Mouse (Mus musculus) stomach, embryonic 16.5 days (tissue): ENCODE measurements around the gene Aff3. TPM values are rescaled to one million over a fixed set of nuclear protein-coding genes. Genes with fewer than 3 reads are reported as not detected.

Experiments
- ATAC-seq: fragments of 200-750 bp; cut with Nextera tagmentation; 2 replicates; pipeline ENCODE4 v1.8.0; 2017; ENCODE audit warnings: moderate number of reproducible peaks, moderate TSS enrichment; ENCODE audit not compliant: insufficient read depth, low FRiP score
- H3K27ac ChIP-seq: fragments of 300-500 bp; sonication (generic); 2 replicates; pipeline ENCODE4 v1.5.1; 2014; ENCODE audit warnings: low read length
- H3K27me3 ChIP-seq: fragments of 300-500 bp; sonication (generic); 2 replicates; pipeline ENCODE4 v1.6.1; 2014; ENCODE audit warnings: low read length, control low read depth, mixed read lengths; ENCODE audit not compliant: control insufficient read depth, insufficient read depth
- H3K36me3 ChIP-seq: fragments of 300-500 bp; sonication (generic); 2 replicates; pipeline ENCODE4 v1.6.1; 2014; ENCODE audit warnings: low read length; ENCODE audit not compliant: control insufficient read depth, insufficient read depth
- H3K4me1 ChIP-seq: fragments of 300-500 bp; sonication (generic); 2 replicates; pipeline ENCODE4 v1.6.1; 2014; ENCODE audit warnings: low read length, control low read depth, mixed read lengths; ENCODE audit not compliant: control insufficient read depth, insufficient read depth
- H3K4me2 ChIP-seq: fragments of 300-500 bp; sonication (generic); 2 replicates; pipeline ENCODE4 v1.6.1; 2014; ENCODE audit warnings: low read depth, low read length, mixed read lengths
- H3K4me3 ChIP-seq: fragments of 300-500 bp; sonication (generic); replicated peaks from 2 replicates; pipeline ENCODE4 v1.5.1; 2014; ENCODE audit warnings: mild to moderate bottlenecking, low read length
- H3K9ac ChIP-seq: fragments of 300-500 bp; sonication (generic); 2 replicates; pipeline ENCODE4 v1.6.1; 2014; ENCODE audit warnings: low read length
- H3K9me3 ChIP-seq: fragments of 300-500 bp; sonication (generic); replicated peaks from 2 replicates; pipeline ENCODE4 v1.6.1; 2016; ENCODE audit warnings: low read length, control low read depth; ENCODE audit not compliant: control insufficient read depth
- WGBS: fragments of 180-500 bp; shearing (Covaris S2); extraction: QIAGEN DNeasy Blood & Tissue Kit; methylation state at CpG from one replicate; pipeline ENCODE4 v1.1.7; 2014; 5-methylcytosine and 5-hydroxymethylcytosine counted together
- polyA plus RNA-seq: library from polyadenylated mRNA; unstranded; fragments of >200 nt; fragmentation: Nextera tagmentation; extraction: Ambion mirVana; gene quantifications from 2 replicates; pipeline ENCODE4 v1.2.1, GENCODE M21; 2015

The Aff3 gene
- polyA plus RNA-seq, 1 experiment from 2014 or later = 3.0 TPM

DNA sequence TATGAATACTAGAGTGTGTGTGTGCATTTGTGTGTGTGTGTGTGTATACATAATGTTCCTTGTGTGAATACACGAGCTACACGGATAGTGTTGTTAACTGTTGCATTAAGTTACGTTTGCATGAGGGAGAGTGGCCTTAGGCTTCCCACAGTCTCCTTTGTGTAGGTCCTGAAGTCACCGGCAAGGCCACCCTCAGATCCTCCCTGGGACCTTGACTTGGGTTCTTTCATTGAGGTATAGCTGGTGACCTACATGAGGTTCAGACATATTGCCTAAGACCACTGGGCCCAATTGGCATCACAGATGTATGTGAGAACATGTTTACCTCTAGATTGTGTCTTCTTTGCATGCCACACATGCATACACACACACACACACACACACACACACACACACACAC is 494 bp downstream of the Aff3 start:
- Histone ChIP-seq H3K36me3 (no peaks in the 10 kb centered on the region), H3K4me3 (no peak overlapping the region), H3K27me3 (no peaks in the 10 kb centered on the region), H3K4me2 (no peak overlapping the region), H3K9ac (no peak overlapping the region), H3K9me3 (no peaks in the 10 kb centered on the region), H3K4me1 (peaks cover 5% of the 10 kb centered on the region; the same call in 1 of the 2 replicates), H3K27ac (no peak overlapping the region)
- no peak for ATAC-seq
- WGBS = 90% methylated on average over 4 of the region's 4 CpGs

DNA sequence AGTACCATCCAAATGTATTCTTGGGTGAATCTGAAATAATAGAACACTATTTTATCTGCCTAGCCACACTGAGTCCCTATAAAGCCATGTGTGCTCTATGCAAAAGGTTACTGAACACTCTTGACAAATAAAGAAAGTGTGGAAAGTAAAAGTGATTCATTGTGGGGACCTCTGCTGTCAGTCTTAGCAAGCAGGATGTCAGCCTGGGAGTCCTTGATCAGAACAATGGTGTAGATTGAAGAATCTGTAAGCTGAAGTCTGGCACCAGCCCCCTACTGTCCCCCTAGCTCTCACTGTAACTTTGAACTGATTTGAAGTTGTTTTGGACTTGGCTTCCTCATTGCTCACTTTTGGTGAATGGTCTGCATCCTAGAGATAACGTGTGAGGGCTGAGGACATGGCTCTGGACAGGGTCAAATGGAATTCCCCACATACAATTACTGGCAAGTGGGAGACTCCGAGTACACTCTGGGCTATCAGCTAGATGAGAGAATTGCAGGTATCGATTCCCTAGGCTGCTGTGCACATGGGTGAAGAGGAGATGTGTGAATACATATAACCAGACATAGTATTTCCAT is 2.0 kb downstream of the Aff3 start:
- H3K4me3 ChIP-seq = no peak overlapping the region
- H3K9ac ChIP-seq = no peak overlapping the region
- H3K4me1 ChIP-seq = peaks cover 5% of the 10 kb centered on the region; the same call in 1 of the 2 replicates
- 73% methylated on average over 3 of the region's 3 CpGs for WGBS
- H3K27me3 ChIP-seq = no peaks in the 10 kb centered on the region
- no peaks in the 10 kb centered on the region for H3K9me3 ChIP-seq
- no peaks in the 10 kb centered on the region for H3K36me3 ChIP-seq
- H3K27ac ChIP-seq = no peak overlapping the region
- no peak overlapping the region for H3K4me2 ChIP-seq
- ATAC-seq = no peak

DNA sequence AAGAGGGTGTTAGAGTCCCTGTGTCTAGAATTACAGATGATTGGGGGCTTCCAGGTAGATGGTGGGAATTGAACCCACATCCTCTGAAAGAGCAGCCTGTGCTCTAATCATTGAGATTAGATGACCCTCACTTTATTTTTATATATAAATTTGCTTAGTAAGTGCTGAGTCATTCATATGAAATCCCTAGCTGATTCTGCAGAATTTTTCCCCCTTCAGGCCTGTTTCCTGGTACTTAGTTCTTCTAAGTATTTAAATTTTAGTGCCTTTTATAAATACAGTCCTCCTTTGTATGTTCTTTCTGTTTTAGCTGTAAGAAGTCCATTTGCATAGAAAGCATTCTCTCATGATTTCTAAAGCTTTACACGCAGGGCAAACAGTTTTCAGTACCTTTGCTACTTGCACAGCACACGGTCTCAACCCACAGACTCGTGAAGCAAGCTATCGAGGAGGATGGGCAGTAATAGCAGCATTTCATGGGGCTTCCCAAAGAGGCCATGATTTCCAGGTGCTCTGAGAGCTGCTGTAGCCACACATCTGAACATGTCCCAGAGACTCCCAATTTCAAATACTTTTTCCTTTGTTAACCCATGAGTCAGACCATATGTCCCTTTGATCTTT is 5.7 kb downstream of the Aff3 start:
- Histone ChIP-seq H3K4me1 (no peaks in the 10 kb centered on the region), H3K4me2 (no peak overlapping the region), H3K9me3 (no peaks in the 10 kb centered on the region), H3K4me3 (no peak overlapping the region), H3K9ac (no peak overlapping the region), H3K27me3 (no peaks in the 10 kb centered on the region), H3K27ac (no peak overlapping the region), H3K36me3 (no peaks in the 10 kb centered on the region)
- WGBS = 78% methylated on average over 4 of the region's 4 CpGs
- ATAC-seq = no peak

- WGBS = 87% methylated on average over 9 of the region's 9 CpGs
- H3K4me1 ChIP-seq = no peaks in the 10 kb centered on the region
- no peaks in the 10 kb centered on the region for H3K36me3 ChIP-seq
- no peak overlapping the region for H3K4me2 ChIP-seq
- H3K27ac ChIP-seq = no peak overlapping the region
- no peak overlapping the region for H3K4me3 ChIP-seq
- H3K9ac ChIP-seq = no peak overlapping the region
- ATAC-seq = no peak
- no peaks in the 10 kb centered on the region for H3K9me3 ChIP-seq
- H3K27me3 ChIP-seq = no peaks in the 10 kb centered on the region
These were observed 6.4 kb downstream of the Aff3 start for GRCm38 (mm10) chr1:38658376-38658775.

DNA sequence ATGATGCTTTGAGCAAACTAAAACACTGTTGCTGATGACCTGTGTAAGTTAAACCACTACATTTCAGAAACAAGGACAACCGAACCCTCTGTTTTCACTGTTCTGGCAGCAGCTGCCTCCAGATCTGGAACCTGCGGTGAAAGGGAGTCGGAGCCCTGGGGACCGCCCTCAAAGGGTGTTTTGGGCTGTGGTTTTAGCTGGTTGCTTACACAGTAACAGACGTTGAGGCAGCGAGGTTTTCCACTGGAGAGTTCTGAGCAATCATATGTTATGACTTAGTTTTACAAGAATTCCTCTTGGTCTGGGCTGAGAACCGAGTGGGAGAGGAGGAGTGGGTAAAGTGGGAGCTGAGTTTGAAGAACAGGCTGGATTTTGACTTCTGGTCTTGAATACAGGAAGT is 7.1 kb downstream of the Aff3 start:
- Histone ChIP-seq H3K27me3 (no peaks in the 10 kb centered on the region), H3K9me3 (no peaks in the 10 kb centered on the region), H3K4me3 (no peak overlapping the region), H3K4me2 (no peak overlapping the region), H3K27ac (no peak overlapping the region), H3K36me3 (no peaks in the 10 kb centered on the region), H3K4me1 (no peaks in the 10 kb centered on the region), H3K9ac (no peak overlapping the region)
- 56% methylated on average over 7 of the region's 7 CpGs for WGBS
- no peak for ATAC-seq

DNA sequence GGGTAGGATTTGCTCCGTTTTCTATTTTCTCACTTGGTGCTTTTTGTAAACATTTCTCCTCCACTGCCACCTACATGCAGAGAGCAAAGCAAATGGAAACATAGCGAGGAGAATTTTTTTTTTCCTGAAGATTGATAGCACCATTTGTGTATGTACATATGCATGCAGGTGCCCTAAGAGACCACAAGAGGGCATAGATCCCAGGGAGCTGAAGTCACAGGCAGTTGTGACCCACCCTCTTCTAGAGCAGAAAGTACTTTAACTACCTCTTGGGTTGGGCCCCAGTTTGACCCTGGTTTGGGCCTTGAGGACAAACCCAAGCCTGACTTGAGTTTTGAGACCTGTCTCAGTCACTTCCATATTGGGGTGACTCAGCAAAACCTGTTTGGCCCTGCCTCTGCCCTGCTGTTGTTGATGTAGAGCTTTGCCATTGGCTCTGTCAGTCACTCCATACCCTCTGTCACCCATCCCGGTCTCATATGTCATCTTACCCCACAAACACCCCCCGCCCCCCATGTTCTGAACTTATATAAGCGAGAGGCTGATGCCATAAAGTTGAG is 9.7 kb downstream of the Aff3 start:
- Histone ChIP-seq H3K4me1 (no peaks in the 10 kb centered on the region), H3K9me3 (no peaks in the 10 kb centered on the region), H3K9ac (no peak overlapping the region), H3K4me3 (no peak overlapping the region), H3K4me2 (no peak overlapping the region), H3K27me3 (no peaks in the 10 kb centered on the region), H3K27ac (no peak overlapping the region), H3K36me3 (no peaks in the 10 kb centered on the region)
- no peak for ATAC-seq
- WGBS = 91% methylated on average over 5 of the region's 5 CpGs

- H3K4me1 ChIP-seq = no peaks in the 10 kb centered on the region
- H3K9ac ChIP-seq = no peak overlapping the region
- no peak overlapping the region for H3K4me2 ChIP-seq
- no peak for ATAC-seq
- H3K27me3 ChIP-seq = no peaks in the 10 kb centered on the region
- H3K36me3 ChIP-seq = no peaks in the 10 kb centered on the region
- WGBS = 61% methylated on average over 7 of the region's 7 CpGs
- H3K9me3 ChIP-seq = no peaks in the 10 kb centered on the region
- H3K4me3 ChIP-seq = no peak overlapping the region
- H3K27ac ChIP-seq = no peak overlapping the region
These were observed 14.7 kb downstream of the Aff3 start for GRCm38 (mm10) chr1:38650031-38650430.

GRCm38 (mm10) chr1:38649174-38649573 is 15.6 kb downstream of the Aff3 start:
- H3K36me3 ChIP-seq = no peaks in the 10 kb centered on the region
- no peaks in the 10 kb centered on the region for H3K27me3 ChIP-seq
- no peaks in the 10 kb centered on the region for H3K9me3 ChIP-seq
- no peak for ATAC-seq
- no peak overlapping the region for H3K4me3 ChIP-seq
- no peak overlapping the region for H3K27ac ChIP-seq
- H3K4me2 ChIP-seq = no peak overlapping the region
- 60% methylated on average over 3 of the region's 3 CpGs for WGBS
- no peak overlapping the region for H3K9ac ChIP-seq
- H3K4me1 ChIP-seq = no peaks in the 10 kb centered on the region

- H3K4me1 ChIP-seq = no peaks in the 10 kb centered on the region; the same call in 1 of the 2 replicates
- no peak for ATAC-seq
- no peak overlapping the region for H3K4me2 ChIP-seq
- 62% methylated on average over 4 of the region's 4 CpGs for WGBS
- H3K27ac ChIP-seq = no peak overlapping the region
- H3K9me3 ChIP-seq = no peaks in the 10 kb centered on the region
- no peak overlapping the region for H3K9ac ChIP-seq
- no peak overlapping the region for H3K4me3 ChIP-seq
- H3K36me3 ChIP-seq = no peaks in the 10 kb centered on the region
- no peaks in the 10 kb centered on the region for H3K27me3 ChIP-seq
These were observed 22.5 kb downstream of the Aff3 start for GRCm38 (mm10) chr1:38642288-38642687.
